Mouse (Mus musculus): ENCODE results near the gene Parva.

The Parva gene

GRCm38 (mm10) chr7:112455566-112456110, 28.3 kb downstream of the Parva start:
- H3K9me3 ChIP-seq (ENCODE audit: low read length): no peaks in the 10 kb centered on the region
- no peak overlapping the region for H3K4me3 ChIP-seq (replicated peaks; ENCODE audit: low read length)
- TF ChIP-seq NANOG (IDR thresholded peaks at IDR 0.05; ENCODE audit: borderline replicate concordance, low read length) (no peak), CTCF (conservative IDR thresholded peaks at IDR 0.05; ENCODE audit: low read length) (no peak), POU5F1 (IDR thresholded peaks at IDR 0.05; ENCODE audit: borderline replicate concordance, low read length) (no peak)
- no peaks in the 10 kb centered on the region for H3K36me3 ChIP-seq (ENCODE audit: insufficient read depth, low read length)
- no peaks in the 10 kb centered on the region for H3K27me3 ChIP-seq (ENCODE audit: insufficient read depth, low read length)
- H3K4me1 ChIP-seq (replicated peaks; ENCODE audit: low read depth, low read length): peaks cover 40% of the 10 kb centered on the region

- Histone ChIP-seq H3K36me3 (ENCODE audit: insufficient read depth, low read length) (no peaks in the 10 kb centered on the region), H3K4me1 (replicated peaks; ENCODE audit: low read depth, low read length) (peaks cover 24% of the 10 kb centered on the region), H3K4me3 (replicated peaks; ENCODE audit: low read length) (no peak overlapping the region), H3K9me3 (ENCODE audit: low read length) (no peaks in the 10 kb centered on the region), H3K27me3 (ENCODE audit: insufficient read depth, low read length) (peaks cover 4% of the 10 kb centered on the region; the same call in 1 of the 2 replicates)
- no peak for TF ChIP-seq POU5F1 (IDR thresholded peaks at IDR 0.05; ENCODE audit: borderline replicate concordance, low read length)
- TF ChIP-seq CTCF (conservative IDR thresholded peaks at IDR 0.05; ENCODE audit: low read length): no peak
- no peak for TF ChIP-seq NANOG (IDR thresholded peaks at IDR 0.05; ENCODE audit: borderline replicate concordance, low read length)
These were observed 30.1 kb downstream of the Parva start for GRCm38 (mm10) chr7:112457373-112457772.

- Histone ChIP-seq H3K27me3 (ENCODE audit: insufficient read depth, low read length) (peaks cover 8% of the 10 kb centered on the region; the same call in 1 of the 2 replicates), H3K4me3 (replicated peaks; ENCODE audit: low read length) (no peak overlapping the region), H3K9me3 (ENCODE audit: low read length) (no peaks in the 10 kb centered on the region), H3K36me3 (ENCODE audit: insufficient read depth, low read length) (no peaks in the 10 kb centered on the region), H3K4me1 (replicated peaks; ENCODE audit: low read depth, low read length) (peaks cover 24% of the 10 kb centered on the region)
- TF ChIP-seq POU5F1 (IDR thresholded peaks at IDR 0.05; ENCODE audit: borderline replicate concordance, low read length) (no peak), NANOG (IDR thresholded peaks at IDR 0.05; ENCODE audit: borderline replicate concordance, low read length) (no peak), CTCF (conservative IDR thresholded peaks at IDR 0.05; ENCODE audit: low read length) (no peak)
These were observed 30.6 kb downstream of the Parva start for GRCm38 (mm10) chr7:112457920-112458319.

GRCm38 (mm10) chr7:112458440-112458839, 31.1 kb downstream of the Parva start:
- Histone ChIP-seq H3K36me3 (ENCODE audit: insufficient read depth, low read length) (no peaks in the 10 kb centered on the region), H3K4me1 (replicated peaks; ENCODE audit: low read depth, low read length) (peaks cover 24% of the 10 kb centered on the region), H3K27me3 (ENCODE audit: insufficient read depth, low read length) (peaks cover 8% of the 10 kb centered on the region; the same call in 1 of the 2 replicates), H3K4me3 (replicated peaks; ENCODE audit: low read length) (no peak overlapping the region), H3K9me3 (ENCODE audit: low read length) (no peaks in the 10 kb centered on the region)
- TF ChIP-seq NANOG (IDR thresholded peaks at IDR 0.05; ENCODE audit: borderline replicate concordance, low read length): no peak
- no peak for TF ChIP-seq CTCF (conservative IDR thresholded peaks at IDR 0.05; ENCODE audit: low read length)
- TF ChIP-seq POU5F1 (IDR thresholded peaks at IDR 0.05; ENCODE audit: borderline replicate concordance, low read length): no peak

- Histone ChIP-seq H3K4me1 (replicated peaks; ENCODE audit: low read depth, low read length) (peaks cover 18% of the 10 kb centered on the region), H3K9me3 (ENCODE audit: low read length) (no peaks in the 10 kb centered on the region), H3K27me3 (ENCODE audit: insufficient read depth, low read length) (peaks cover 8% of the 10 kb centered on the region; the same call in 1 of the 2 replicates), H3K4me3 (replicated peaks; ENCODE audit: low read length) (no peak overlapping the region), H3K36me3 (ENCODE audit: insufficient read depth, low read length) (no peaks in the 10 kb centered on the region)
- TF ChIP-seq NANOG (IDR thresholded peaks at IDR 0.05; ENCODE audit: borderline replicate concordance, low read length): no peak
- TF ChIP-seq POU5F1 (IDR thresholded peaks at IDR 0.05; ENCODE audit: borderline replicate concordance, low read length): no peak
- no peak for TF ChIP-seq CTCF (conservative IDR thresholded peaks at IDR 0.05; ENCODE audit: low read length)
These were observed 35.8 kb downstream of the Parva start for GRCm38 (mm10) chr7:112463074-112463473.

- Histone ChIP-seq H3K36me3 (ENCODE audit: insufficient read depth, low read length) (no peaks in the 10 kb centered on the region), H3K4me3 (replicated peaks; ENCODE audit: low read length) (no peak overlapping the region), H3K27me3 (ENCODE audit: insufficient read depth, low read length) (peaks cover 8% of the 10 kb centered on the region; the same call in 1 of the 2 replicates), H3K9me3 (ENCODE audit: low read length) (no peaks in the 10 kb centered on the region), H3K4me1 (replicated peaks; ENCODE audit: low read depth, low read length) (peaks cover 27% of the 10 kb centered on the region)
- TF ChIP-seq NANOG (IDR thresholded peaks at IDR 0.05; ENCODE audit: borderline replicate concordance, low read length) (no peak), CTCF (conservative IDR thresholded peaks at IDR 0.05; ENCODE audit: low read length) (no peak), POU5F1 (IDR thresholded peaks at IDR 0.05; ENCODE audit: borderline replicate concordance, low read length) (no peak)
These were observed 38.6 kb downstream of the Parva start for GRCm38 (mm10) chr7:112465920-112466319.

- no peaks in the 10 kb centered on the region for H3K36me3 ChIP-seq (ENCODE audit: insufficient read depth, low read length)
- H3K4me3 ChIP-seq (replicated peaks; ENCODE audit: low read length): no peak overlapping the region
- H3K4me1 ChIP-seq (replicated peaks; ENCODE audit: low read depth, low read length): peaks cover 34% of the 10 kb centered on the region
- H3K27me3 ChIP-seq (ENCODE audit: insufficient read depth, low read length): peaks cover 8% of the 10 kb centered on the region; the same call in 1 of the 2 replicates
- no peak for TF ChIP-seq NANOG (IDR thresholded peaks at IDR 0.05; ENCODE audit: borderline replicate concordance, low read length)
- TF ChIP-seq CTCF (conservative IDR thresholded peaks at IDR 0.05; ENCODE audit: low read length): no peak
- no peak for TF ChIP-seq POU5F1 (IDR thresholded peaks at IDR 0.05; ENCODE audit: borderline replicate concordance, low read length)
- H3K9me3 ChIP-seq (ENCODE audit: low read length): no peaks in the 10 kb centered on the region
These were observed 39.5 kb downstream of the Parva start for GRCm38 (mm10) chr7:112466786-112467185.

- TF ChIP-seq NANOG (IDR thresholded peaks at IDR 0.05; ENCODE audit: borderline replicate concordance, low read length) (no peak), POU5F1 (IDR thresholded peaks at IDR 0.05; ENCODE audit: borderline replicate concordance, low read length) (no peak), CTCF (conservative IDR thresholded peaks at IDR 0.05; ENCODE audit: low read length) (no peak)
- Histone ChIP-seq H3K4me1 (replicated peaks; ENCODE audit: low read depth, low read length) (peaks cover 34% of the 10 kb centered on the region), H3K9me3 (ENCODE audit: low read length) (no peaks in the 10 kb centered on the region), H3K27me3 (ENCODE audit: insufficient read depth, low read length) (peaks cover 6% of the 10 kb centered on the region), H3K4me3 (replicated peaks; ENCODE audit: low read length) (no peak overlapping the region), H3K36me3 (ENCODE audit: insufficient read depth, low read length) (no peaks in the 10 kb centered on the region)
These were observed 40.4 kb downstream of the Parva start for GRCm38 (mm10) chr7:112467687-112468111.

- Histone ChIP-seq H3K9me3 (ENCODE audit: low read length) (no peaks in the 10 kb centered on the region), H3K36me3 (ENCODE audit: insufficient read depth, low read length) (no peaks in the 10 kb centered on the region), H3K4me1 (replicated peaks; ENCODE audit: low read depth, low read length) (peaks cover 30% of the 10 kb centered on the region), H3K4me3 (replicated peaks; ENCODE audit: low read length) (no peak overlapping the region), H3K27me3 (ENCODE audit: insufficient read depth, low read length) (peaks cover 19% of the 10 kb centered on the region)
- no peak for TF ChIP-seq NANOG (IDR thresholded peaks at IDR 0.05; ENCODE audit: borderline replicate concordance, low read length)
- TF ChIP-seq CTCF (conservative IDR thresholded peaks at IDR 0.05; ENCODE audit: low read length): peak; percentile 80
These were observed 42.5 kb downstream of the Parva start for GRCm38 (mm10) chr7:112469817-112470216.
